Mouse (Mus musculus) retina, postnatal 1 day (tissue): ENCODE measurements at regions not wholly inside any gene's neighbourhood (a gene's known extent, or its start where the extent isn't known, plus 50 kb on each side); places are given as distances from the start of the nearest gene placed in this dataset.
"Not testable (repeated sequence)": the region's sequence is repeated elsewhere in the genome, so short reads cannot be mapped to it uniquely, and the experiment has no call there.

ENCODE experiments used
- DNase-seq: peaks from one replicate; pipeline ENCODE4 v3.0.0-alpha.2; 2012

DNA sequence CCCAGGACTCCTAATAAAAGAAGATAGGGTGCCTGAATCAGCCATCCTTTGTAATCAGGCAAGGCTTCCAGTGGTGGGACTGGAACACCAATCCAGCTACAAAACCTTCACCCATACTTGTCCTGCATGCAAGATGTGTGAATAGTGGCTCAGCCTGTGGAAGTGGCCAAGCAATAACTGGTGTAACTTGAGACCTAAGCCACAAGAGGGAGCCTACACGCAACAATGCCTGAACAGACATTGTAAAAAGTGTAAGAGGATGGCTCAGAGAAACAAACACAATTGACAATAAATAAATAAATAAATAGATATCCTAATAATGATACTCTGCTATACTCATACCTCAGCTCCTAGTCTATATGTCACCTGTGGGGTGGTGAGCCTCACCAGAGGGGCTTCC lies 781.5 kb upstream of the Cdh20 start:
- peak; percentile 56 for DNase-seq

DNA sequence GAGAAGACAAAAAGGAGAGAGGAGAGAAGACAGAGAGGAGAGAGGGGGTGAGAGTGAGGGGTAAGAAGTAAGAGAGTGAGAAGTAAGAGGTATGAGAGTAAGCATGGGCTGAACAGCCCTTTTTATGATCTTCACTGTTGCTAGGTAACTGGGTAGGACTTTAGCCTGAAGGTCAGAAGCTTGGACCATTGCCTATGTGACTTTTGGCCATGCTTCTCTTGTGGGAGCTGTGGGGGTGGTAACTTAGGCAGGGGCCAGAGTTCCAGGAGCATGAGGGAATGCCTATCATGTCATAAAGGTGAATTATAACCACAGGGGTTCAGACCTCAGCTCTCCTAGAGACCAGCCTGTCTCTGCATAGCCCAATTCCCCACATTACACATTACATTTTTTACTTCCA lies 765.4 kb upstream of the Cdh20 start:
- DNase-seq = not testable (repeated sequence)

DNA sequence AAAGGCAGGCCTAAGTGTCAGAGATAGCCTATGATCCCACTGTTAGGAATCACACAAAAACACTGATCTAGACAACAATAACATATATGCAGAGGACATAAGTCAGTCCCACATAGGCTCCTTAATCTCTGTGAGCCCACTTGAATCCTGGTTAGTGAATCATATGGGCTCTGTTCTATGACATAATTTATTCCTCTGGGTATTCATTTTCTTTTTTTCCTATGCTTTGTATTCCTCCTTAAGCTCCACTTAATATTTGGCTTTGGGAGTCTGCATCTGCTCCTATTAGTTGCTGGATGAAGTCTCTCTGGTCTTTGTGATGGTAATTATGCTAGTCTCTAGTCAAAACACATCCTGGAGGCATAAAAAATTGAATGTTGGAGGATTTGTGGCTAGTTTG lies 738.7 kb upstream of the Cdh20 start:
- no peak for DNase-seq

DNA sequence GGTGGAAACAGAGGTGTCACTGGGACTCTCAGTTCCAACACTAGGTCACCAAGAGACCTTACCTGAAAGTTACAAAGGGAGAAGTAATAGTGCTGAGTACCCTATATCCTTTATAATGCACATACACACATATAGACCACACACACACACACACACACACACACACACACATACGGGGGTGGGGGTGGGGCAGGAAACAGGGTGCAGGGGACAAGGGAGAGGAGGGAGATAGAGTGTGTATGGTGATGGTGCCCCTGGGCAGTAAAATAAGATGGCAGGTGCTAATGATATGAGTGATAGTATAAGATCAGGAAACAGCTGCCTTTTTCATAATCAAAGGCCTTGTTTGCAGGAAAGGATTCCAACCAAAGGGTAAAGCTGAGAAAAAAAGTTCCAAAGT lies 719.9 kb upstream of the Cdh20 start:
- DNase-seq = no peak

DNA sequence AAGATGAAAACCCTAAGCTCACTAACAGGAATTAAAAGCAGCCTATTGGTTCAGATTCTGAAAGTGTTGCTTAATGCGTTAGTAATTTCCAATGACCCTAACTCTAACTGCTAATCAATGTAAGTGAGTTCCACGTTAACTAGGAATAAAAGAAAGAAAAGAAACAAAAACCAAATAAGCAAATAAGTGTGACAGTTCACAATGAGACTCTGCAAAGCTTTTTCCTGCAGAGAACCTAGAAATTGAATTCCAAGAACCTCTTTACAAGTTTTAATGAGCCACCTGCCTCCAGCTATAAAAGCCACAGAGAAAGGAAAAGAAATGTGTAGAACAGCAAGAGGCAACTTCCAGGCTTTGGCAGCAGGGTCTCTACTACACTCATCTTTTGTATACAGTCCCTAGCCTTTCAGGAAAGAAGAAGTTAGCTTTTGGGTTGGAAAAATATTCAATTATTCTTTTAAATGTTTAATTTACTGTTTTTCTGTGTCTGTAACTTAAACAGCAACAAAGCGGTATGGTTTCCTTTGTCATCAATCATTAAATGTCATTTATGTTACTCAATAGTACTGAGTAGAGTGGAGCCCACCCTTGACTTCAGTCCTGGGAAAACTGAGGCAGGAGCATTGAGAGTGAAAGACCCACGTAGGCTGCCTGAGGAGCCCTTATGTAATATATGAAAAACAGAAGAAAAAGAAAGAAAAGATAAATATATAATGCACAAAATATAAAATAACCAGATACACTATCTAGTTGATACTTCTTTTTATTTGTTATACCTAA lies 719.0 kb upstream of the Cdh20 start:
- no peak for DNase-seq
